Mouse (Mus musculus): Measurements from ENCODE around the gene Lrp3. TPM values are rescaled to one million over a fixed set of nuclear protein-coding genes. Genes with fewer than 3 reads are reported as not detected.

Lrp3 gene
- total RNA-seq, 2 experiments from 2014 or later = not detected

Other genes starting within 250 kb of the Lrp3 start
- gene Cebpg, start 158.9 kb downstream of the Lrp3 start, total RNA-seq (2015; ENCODE audit: low replicate concordance) = 8.5 and 13.0 TPM in 2 replicates
- 26.9 and 28.3 TPM in 2 replicates for gene Cebpg, start 158.9 kb downstream of the Lrp3 start, total RNA-seq (2017; ENCODE audit: low replicate concordance)
- gene Cebpa, start 96.2 kb downstream of the Lrp3 start, total RNA-seq (2015; ENCODE audit: low replicate concordance) = 11.5 and 20.9 TPM in 2 replicates
- 3.5 and 5.7 TPM in 2 replicates for gene Cebpa, start 96.2 kb downstream of the Lrp3 start, total RNA-seq (2017; ENCODE audit: low replicate concordance)
- gene Slc7a10, start 29.1 kb downstream of the Lrp3 start, total RNA-seq (2015; ENCODE audit: low replicate concordance) = not detected in 2 replicates
- not detected in 2 replicates for gene Slc7a10, start 29.1 kb downstream of the Lrp3 start, total RNA-seq (2017; ENCODE audit: low replicate concordance)
- 0.77 and 3.3 TPM in 2 replicates for gene Gpatch1, start 102.9 kb upstream of the Lrp3 start, total RNA-seq (2015; ENCODE audit: low replicate concordance)
- gene Gpatch1, start 102.9 kb upstream of the Lrp3 start, total RNA-seq (2017; ENCODE audit: low replicate concordance) = 2.0 and 3.1 TPM in 2 replicates
- gene Rhpn2, start 118.7 kb upstream of the Lrp3 start, total RNA-seq (2015; ENCODE audit: low replicate concordance) = not detected in 2 replicates
- gene Rhpn2, start 118.7 kb upstream of the Lrp3 start, total RNA-seq (2017; ENCODE audit: low replicate concordance) = not detected in 2 replicates
- 3.8 and 8.4 TPM in 2 replicates for gene Faap24, start 181.3 kb upstream of the Lrp3 start, total RNA-seq (2015; ENCODE audit: low replicate concordance)
- 7.8 and 11.0 TPM in 2 replicates for gene Faap24, start 181.3 kb upstream of the Lrp3 start, total RNA-seq (2017; ENCODE audit: low replicate concordance)
- gene Cep89, start 181.5 kb upstream of the Lrp3 start, total RNA-seq (2015; ENCODE audit: low replicate concordance) = 11.1 and 18.1 TPM in 2 replicates
- 11.7 and 13.0 TPM in 2 replicates for gene Cep89, start 181.5 kb upstream of the Lrp3 start, total RNA-seq (2017; ENCODE audit: low replicate concordance)
- not detected in 2 replicates for gene Slc7a9, start 233.3 kb upstream of the Lrp3 start, total RNA-seq (2015; ENCODE audit: low replicate concordance)
- not detected in 2 replicates for gene Slc7a9, start 233.3 kb upstream of the Lrp3 start, total RNA-seq (2017; ENCODE audit: low replicate concordance)